Mouse (Mus musculus) E14TG2a.4 (cell line): ENCODE results near the gene Hacl1.

Source experiments
- H3K27me3 ChIP-seq: 2 replicates; pipeline ENCODE4 v1.6.1; 2014; ENCODE audit warnings: low read length, control low read depth; ENCODE audit not compliant: insufficient read depth
- H3K36me3 ChIP-seq: 2 replicates; pipeline ENCODE4 v1.6.1; 2014; ENCODE audit warnings: low read length, control low read depth; ENCODE audit not compliant: insufficient read depth
- H3K4me1 ChIP-seq: replicated peaks from 2 replicates; pipeline ENCODE4 v1.6.1; 2014; ENCODE audit warnings: low read depth, low read length, control low read depth
- H3K4me3 ChIP-seq: replicated peaks from 2 replicates; pipeline ENCODE4 v1.5.1; 2014; ENCODE audit warnings: mild to moderate bottlenecking, low read length
- H3K9me3 ChIP-seq: 2 replicates; pipeline ENCODE4 v1.6.1; 2014; ENCODE audit warnings: low read length, control low read depth
- CTCF ChIP-seq: conservative IDR thresholded peaks from 2 replicates; pipeline ENCODE4 v1.5.1; 2014; ENCODE audit warnings: low read length
- NANOG ChIP-seq: IDR thresholded peaks from 2 replicates; pipeline ENCODE4 v1.6.1; 2014; ENCODE audit warnings: borderline replicate concordance, low read length, mixed read lengths
- POU5F1 ChIP-seq: IDR thresholded peaks from 2 replicates; pipeline ENCODE4 v1.6.1; 2014; ENCODE audit warnings: low read length, borderline replicate concordance

Hacl1 gene

GRCm38 (mm10) chr14:31659501-31660181 lies 18.6 kb upstream of the Hacl1 start:
- Histone ChIP-seq H3K4me1 (peaks cover 45% of the 10 kb centered on the region), H3K9me3 (no peaks in the 10 kb centered on the region), H3K4me3 (no peak overlapping the region), H3K27me3 (no peaks in the 10 kb centered on the region), H3K36me3 (no peaks in the 10 kb centered on the region)
- TF ChIP-seq CTCF (no peak), NANOG (no peak), POU5F1 (no peak)

GRCm38 (mm10) chr14:31658126-31658680 lies 17.1 kb upstream of the Hacl1 start:
- H3K4me1 ChIP-seq, result peaks cover 35% of the 10 kb centered on the region
- no peaks in the 10 kb centered on the region for H3K9me3 ChIP-seq
- no peak for TF ChIP-seq POU5F1
- no peak for TF ChIP-seq CTCF
- no peak for TF ChIP-seq NANOG
- no peak overlapping the region for H3K4me3 ChIP-seq
- no peaks in the 10 kb centered on the region for H3K27me3 ChIP-seq
- no peaks in the 10 kb centered on the region for H3K36me3 ChIP-seq

GRCm38 (mm10) chr14:31656857-31657645 lies 16.0 kb upstream of the Hacl1 start:
- H3K27me3 ChIP-seq, result no peaks in the 10 kb centered on the region
- TF ChIP-seq CTCF (peak; percentile 91), NANOG (no peak)
- H3K4me3 ChIP-seq, result no peak overlapping the region
- H3K36me3 ChIP-seq, result no peaks in the 10 kb centered on the region
- H3K4me1 ChIP-seq, result peaks cover 23% of the 10 kb centered on the region
- no peaks in the 10 kb centered on the region for H3K9me3 ChIP-seq

- no peaks in the 10 kb centered on the region for H3K9me3 ChIP-seq
- no peak overlapping the region for H3K4me3 ChIP-seq
- no peaks in the 10 kb centered on the region for H3K36me3 ChIP-seq
Measured at GRCm38 (mm10) chr14:31656386-31656785, 15.3 kb upstream of the Hacl1 start.

GRCm38 (mm10) chr14:31655406-31655805 lies 14.3 kb upstream of the Hacl1 start:
- no peak overlapping the region for H3K4me3 ChIP-seq
- no peaks in the 10 kb centered on the region for H3K27me3 ChIP-seq
- H3K36me3 ChIP-seq, result no peaks in the 10 kb centered on the region
- peaks cover 7% of the 10 kb centered on the region for H3K4me1 ChIP-seq
- TF ChIP-seq NANOG, result no peak
- peaks cover 2% of the 10 kb centered on the region; the same call in 1 of the 2 replicates for H3K9me3 ChIP-seq

More at GRCm38 (mm10) chr14:31656386-31656785, 15.3 kb upstream of the Hacl1 start:
- Histone ChIP-seq H3K27me3 (no peaks in the 10 kb centered on the region), H3K4me1 (peaks cover 16% of the 10 kb centered on the region)
- TF ChIP-seq POU5F1 (no peak), NANOG (no peak), CTCF (no peak)

- TF ChIP-seq CTCF, result no peak
- TF ChIP-seq NANOG, result no peak
- TF ChIP-seq POU5F1, result no peak
- H3K27me3 ChIP-seq, result no peaks in the 10 kb centered on the region
- peaks cover 3% of the 10 kb centered on the region; the same call in 1 of the 2 replicates for H3K9me3 ChIP-seq
- H3K4me3 ChIP-seq, result no peak overlapping the region
- no peaks in the 10 kb centered on the region for H3K36me3 ChIP-seq
- peaks cover 5% of the 10 kb centered on the region; the same call in 1 of the 2 replicates for H3K4me1 ChIP-seq
Measured at GRCm38 (mm10) chr14:31654816-31655215, 13.7 kb upstream of the Hacl1 start.

GRCm38 (mm10) chr14:31653101-31653875 lies 12.2 kb upstream of the Hacl1 start:
- Histone ChIP-seq H3K36me3 (no peaks in the 10 kb centered on the region), H3K4me3 (no peak overlapping the region), H3K27me3 (no peaks in the 10 kb centered on the region), H3K4me1 (peaks cover 12% of the 10 kb centered on the region), H3K9me3 (peaks cover 3% of the 10 kb centered on the region; the same call in 1 of the 2 replicates)
- TF ChIP-seq NANOG, result no peak
- TF ChIP-seq CTCF, result no peak
- no peak for TF ChIP-seq POU5F1

- H3K36me3 ChIP-seq, result no peaks in the 10 kb centered on the region
- no peaks in the 10 kb centered on the region for H3K27me3 ChIP-seq
- H3K9me3 ChIP-seq, result peaks cover 3% of the 10 kb centered on the region; the same call in 1 of the 2 replicates
- TF ChIP-seq POU5F1 (no peak), CTCF (no peak), NANOG (no peak)
- H3K4me1 ChIP-seq, result peaks cover 12% of the 10 kb centered on the region
- H3K4me3 ChIP-seq, result no peak overlapping the region
Measured at GRCm38 (mm10) chr14:31652624-31653023, 11.5 kb upstream of the Hacl1 start.
